Mouse (Mus musculus) neutrophil, adult 5-6 weeks (primary cell): ENCODE measurements around the gene Tmem144. TPM values are rescaled to one million over a fixed set of nuclear protein-coding genes. Genes with fewer than 3 reads are reported as not detected.

ENCODE experiments used
- total RNA-seq: library from RNA; stranded (forward); fragments of 200-1000 nt; gene quantifications from 2 replicates; pipeline ENCODE4 v1.2.3, GENCODE M21; 2017

The Tmem144 gene
- total RNA-seq, 1 experiment from 2014 or later = 0.35 TPM

Other genes starting within 250 kb of the Tmem144 start
- gene 4930579G24Rik, start 223.7 kb downstream of the Tmem144 start, total RNA-seq = 1.4 and 3.9 TPM in 2 replicates
- 42.9 and 46.4 TPM in 2 replicates for gene Etfdh, start 223.3 kb downstream of the Tmem144 start, total RNA-seq
- not detected in 2 replicates for gene Rxfp1, start 114.9 kb downstream of the Tmem144 start, total RNA-seq
- not detected in 2 replicates for gene Fam198b, start 31.8 kb upstream of the Tmem144 start, total RNA-seq